Mouse (Mus musculus) small intestine, adult 2 months (tissue): ENCODE results near the gene Nudt17.

Experiments
- CTCF ChIP-seq: fragments of 200-500 bp; IDR thresholded peaks from 2 replicates; pipeline ENCODE4 v1.5.1; 2012; ENCODE audit warnings: low read depth, mild to moderate bottlenecking, control low read depth, inconsistent platforms, low read length, moderate library complexity, mixed read lengths; ENCODE audit not compliant: insufficient replicate concordance, insufficient read length; ENCODE audit errors: extremely low read depth
- POLR2A ChIP-seq: fragments of 200-500 bp; IDR thresholded peaks from 2 replicates; pipeline ENCODE4 v1.6.1; 2012; ENCODE audit warnings: low read depth, mild to moderate bottlenecking, control low read depth, inconsistent platforms, low read length, moderate library complexity

DNA sequence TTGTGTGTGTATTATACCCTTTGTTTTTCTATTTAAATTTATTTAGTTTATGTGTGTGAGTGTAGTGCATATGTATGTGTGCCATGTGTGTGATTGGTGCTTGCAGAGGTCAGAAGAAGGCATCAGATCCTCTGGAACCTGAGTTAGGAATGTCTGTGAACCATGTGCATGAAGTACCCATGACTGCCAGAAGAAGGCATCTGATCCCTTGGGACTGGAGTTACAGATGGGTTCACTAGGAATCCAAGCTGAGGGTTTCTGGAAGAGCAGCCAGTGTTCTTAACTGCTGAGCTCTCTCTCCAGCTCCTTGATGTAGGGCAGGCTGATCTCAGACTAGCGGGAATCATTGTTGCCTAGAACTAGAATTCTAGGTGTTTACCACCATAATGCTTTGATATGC, 29.6 kb upstream of the Nudt17 start:
- TF ChIP-seq CTCF: no peak
- no peak for TF ChIP-seq POLR2A
